Mouse (Mus musculus) stomach, postnatal 0 days (tissue): ENCODE measurements around the gene Slc10a6.
A peak's percentile ranks its signal among the peaks of the same experiment; 100 is the strongest.

Experiments used
- CTCF ChIP-seq: IDR thresholded peaks from 2 replicates; pipeline ENCODE4 v1.5.1; 2016; ENCODE audit warnings: antibody characterized with exemption, low read depth, mild to moderate bottlenecking, moderate library complexity
- EP300 ChIP-seq: optimal IDR thresholded peaks from 2 replicates; pipeline ENCODE3; 2016; ENCODE audit warnings: antibody characterized with exemption

DNA sequence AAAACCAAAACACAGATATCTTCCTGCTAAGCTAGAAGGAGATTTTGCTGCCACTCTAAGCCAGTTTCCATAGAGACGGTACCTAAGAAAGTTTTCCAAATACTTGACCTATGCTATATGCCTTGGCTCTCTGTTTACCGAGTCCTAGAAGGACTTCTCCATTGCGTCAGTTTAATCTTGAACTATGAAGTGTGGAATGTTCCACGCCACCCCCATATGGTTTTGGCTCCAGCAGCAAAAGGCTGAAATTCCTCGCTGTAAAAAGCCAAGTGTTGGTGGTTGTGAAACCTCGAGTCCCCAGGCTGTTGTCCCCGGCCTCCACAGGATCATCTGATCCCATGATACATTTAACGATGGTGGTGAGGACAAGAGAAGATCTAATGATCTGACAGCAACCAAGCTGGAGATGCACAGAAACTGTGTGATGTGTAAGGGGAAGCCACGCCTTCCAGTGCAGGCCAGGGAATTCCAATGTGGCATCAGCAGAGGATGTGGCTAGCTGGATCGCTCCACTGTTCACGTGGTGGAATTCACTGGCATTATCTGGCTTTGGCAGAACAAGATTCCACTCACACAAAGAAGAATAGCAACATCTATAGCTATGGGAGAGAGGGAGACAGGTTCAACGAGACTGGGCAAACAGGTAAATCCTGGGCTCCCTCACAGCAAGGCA lies 8.8 kb downstream of the Slc10a6 start:
- TF ChIP-seq CTCF (no peak), EP300 (peak; percentile 91)
